Mouse (Mus musculus) limb, embryonic 14.5 days (tissue): ENCODE results near the gene Limk2. TPM values are rescaled to one million over a fixed set of nuclear protein-coding genes. Genes with fewer than 3 reads are reported as not detected.

Source experiments
- ATAC-seq: fragments of 200-750 bp; cut with Nextera tagmentation; 2 replicates; pipeline ENCODE4 v1.8.0; 2017; ENCODE audit warnings: low read depth, moderate number of reproducible peaks, moderate TSS enrichment; ENCODE audit not compliant: low FRiP score
- DNase-seq: peaks from one replicate; pipeline ENCODE4 v3.0.0-alpha.2; 2015; ENCODE audit warnings: low spot score
- H3K27ac ChIP-seq: fragments of 300-500 bp; sonication (generic); replicated peaks from 2 replicates; pipeline ENCODE4 v1.5.1; 2014; ENCODE audit warnings: low read depth, mild to moderate bottlenecking, low read length, moderate library complexity, mixed read lengths
- H3K27me3 ChIP-seq: fragments of 300-500 bp; sonication (generic); 2 replicates; pipeline ENCODE4 v1.6.1; 2014; ENCODE audit warnings: low read length, mixed read lengths; ENCODE audit not compliant: control insufficient read depth, insufficient read depth
- H3K36me3 ChIP-seq: fragments of 300-500 bp; sonication (generic); 2 replicates; pipeline ENCODE4 v1.6.1; 2014; ENCODE audit warnings: mild to moderate bottlenecking, low read length, moderate library complexity, mixed read lengths; ENCODE audit not compliant: control insufficient read depth, insufficient read depth
- H3K4me1 ChIP-seq: fragments of 300-500 bp; sonication (generic); 2 replicates; pipeline ENCODE4 v1.6.1; 2014; ENCODE audit warnings: antibody characterized with exemption, low read length, mixed read lengths; ENCODE audit not compliant: control insufficient read depth, insufficient read depth
- H3K4me2 ChIP-seq: fragments of 300-500 bp; sonication (generic); replicated peaks from 2 replicates; pipeline ENCODE4 v1.6.1; 2014; ENCODE audit warnings: low read depth, mild to moderate bottlenecking, low read length, moderate library complexity; ENCODE audit not compliant: severe bottlenecking
- H3K4me3 ChIP-seq: fragments of 300-500 bp; sonication (generic); replicated peaks from 2 replicates; pipeline ENCODE4 v1.5.1; 2014; ENCODE audit warnings: low read length
- H3K9ac ChIP-seq: fragments of 300-500 bp; sonication (generic); 2 replicates; pipeline ENCODE4 v1.6.1; 2014; ENCODE audit warnings: mild to moderate bottlenecking, low read depth, low read length, moderate library complexity; ENCODE audit not compliant: severe bottlenecking
- H3K9me3 ChIP-seq: fragments of 300-500 bp; sonication (generic); 2 replicates; pipeline ENCODE4 v1.6.1; 2016; ENCODE audit warnings: low read length; ENCODE audit not compliant: control insufficient read depth
- POLR2A ChIP-seq: fragments of 200-500 bp; IDR thresholded peaks from 2 replicates; pipeline ENCODE4 v1.8.0; 2012; ENCODE audit warnings: inconsistent platforms, mild to moderate bottlenecking, moderate library complexity, borderline replicate concordance; ENCODE audit not compliant: insufficient read depth, insufficient read length; ENCODE audit errors: extremely low read depth
- WGBS: fragments of 180-500 bp; shearing (Covaris S2); extraction: QIAGEN DNeasy Blood & Tissue Kit; methylation state at CpG from one replicate; pipeline ENCODE4 v1.1.7; 2014; 5-methylcytosine and 5-hydroxymethylcytosine counted together
- polyA plus RNA-seq, 2 experiments: library from polyadenylated mRNA; depleted of rRNA in 1 of 2; stranded (reverse) in 1 of 2; unstranded in 1 of 2; fragments of >200 nt; fragmentation: Nextera tagmentation in 1 of 2; extraction: Ambion mirVana in 1 of 2; gene quantifications; 2 replicates each; pipeline versions ENCODE4 v1.2.1 to v1.2.3; 2012 to 2014

Limk2 gene
- polyA plus RNA-seq, 2 experiments, result 91.1 to 93.5 TPM

DNA sequence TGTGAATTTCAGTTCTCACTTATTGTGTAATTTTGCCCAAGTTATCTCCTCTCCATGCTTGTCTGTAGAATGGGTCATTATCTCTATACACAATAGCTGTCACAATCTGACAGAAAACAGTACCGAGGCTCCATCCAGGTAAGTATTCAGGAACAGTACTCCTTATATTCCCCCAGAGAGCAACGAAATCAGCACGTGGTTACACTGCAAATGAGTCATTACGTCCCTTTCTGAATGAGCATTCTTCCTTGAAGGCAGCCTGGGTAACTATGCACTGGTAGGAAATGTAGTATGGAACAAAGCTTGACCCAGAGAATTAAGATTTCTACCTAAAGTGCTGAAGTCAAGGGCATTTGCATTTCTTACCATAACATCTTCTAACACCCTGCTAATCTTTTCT is 33.7 kb upstream of the Limk2 start:
- no peaks in the 10 kb centered on the region for H3K27me3 ChIP-seq
- no peak for TF ChIP-seq POLR2A
- no peak overlapping the region for H3K9ac ChIP-seq
- H3K36me3 ChIP-seq, result no peaks in the 10 kb centered on the region
- no peak overlapping the region for H3K27ac ChIP-seq
- no peak for ATAC-seq
- DNase-seq, result no peak
- H3K4me1 ChIP-seq, result no peaks in the 10 kb centered on the region
- H3K4me3 ChIP-seq, result no peak overlapping the region
- 72% methylated on average over 4 of the region's 4 CpGs for WGBS
- H3K9me3 ChIP-seq, result no peaks in the 10 kb centered on the region
- H3K4me2 ChIP-seq, result no peak overlapping the region

DNA sequence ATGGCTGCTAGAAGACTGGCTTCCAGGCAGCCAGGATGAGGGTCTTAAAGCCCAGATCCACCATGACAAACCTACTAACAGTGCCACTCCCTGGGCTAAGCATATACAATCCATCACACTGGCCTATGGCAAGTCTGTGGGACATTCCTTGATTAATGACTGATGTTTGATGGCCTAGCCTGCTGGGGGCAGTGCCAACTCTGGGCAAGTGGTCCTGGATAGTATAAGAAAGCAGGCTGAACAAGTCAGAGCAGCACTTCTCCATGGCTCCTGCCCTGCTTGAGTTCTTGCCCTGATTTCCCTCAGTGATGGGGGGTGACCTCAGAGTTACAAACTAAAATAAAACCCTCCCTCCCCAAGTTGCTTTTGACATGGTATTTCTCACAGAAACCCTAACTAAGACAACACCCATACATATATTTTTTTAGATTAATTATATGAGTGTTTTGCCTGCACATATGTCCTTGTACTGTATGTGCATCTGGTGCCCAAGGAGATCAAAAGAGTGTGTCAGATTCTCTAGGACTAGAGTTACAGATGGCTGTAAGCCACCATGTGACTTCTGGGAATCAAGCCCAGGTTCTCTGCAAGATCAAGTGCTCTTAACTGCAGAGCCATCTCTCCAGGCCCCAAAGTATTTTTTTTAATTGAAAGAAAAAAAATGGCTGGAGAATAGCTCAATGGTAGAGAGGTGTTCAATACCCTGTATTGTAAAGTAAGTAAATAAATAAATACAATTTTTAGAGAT is 32.9 kb upstream of the Limk2 start:
- ATAC-seq, result no peak
- Histone ChIP-seq H3K9me3 (no peaks in the 10 kb centered on the region), H3K4me1 (no peaks in the 10 kb centered on the region), H3K4me3 (no peak overlapping the region), H3K27ac (no peak overlapping the region), H3K27me3 (no peaks in the 10 kb centered on the region), H3K36me3 (no peaks in the 10 kb centered on the region), H3K9ac (no peak overlapping the region), H3K4me2 (no peak overlapping the region)
- TF ChIP-seq POLR2A, result no peak
- peak; percentile 57 for DNase-seq

DNA sequence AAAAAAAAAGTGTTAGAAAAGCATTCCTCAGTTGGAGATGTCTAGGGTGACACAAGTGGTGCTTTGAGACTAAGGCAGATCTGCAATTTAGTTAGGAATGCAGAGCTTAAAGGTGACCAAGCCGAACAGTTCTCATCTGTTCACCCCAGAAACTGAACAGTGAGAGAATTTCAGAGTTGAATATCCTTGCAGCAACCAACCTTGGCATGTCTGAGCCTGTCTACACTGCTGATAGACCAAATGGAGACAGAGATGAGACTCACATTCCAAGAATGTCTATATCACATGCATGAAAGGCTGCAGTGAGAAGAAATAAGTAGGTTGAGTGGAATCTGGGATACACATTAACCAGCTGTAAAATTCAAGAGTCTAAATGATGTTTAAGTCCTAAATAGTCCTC is 28.6 kb upstream of the Limk2 start:
- Histone ChIP-seq H3K27me3 (no peaks in the 10 kb centered on the region), H3K4me3 (no peak overlapping the region), H3K4me1 (no peaks in the 10 kb centered on the region), H3K9me3 (no peaks in the 10 kb centered on the region), H3K4me2 (no peak overlapping the region), H3K27ac (no peak overlapping the region), H3K36me3 (no peaks in the 10 kb centered on the region), H3K9ac (no peak overlapping the region)
- TF ChIP-seq POLR2A, result no peak
- DNase-seq (no peak), ATAC-seq (no peak)
- WGBS, result 78% methylated on average over 1 of the region's 1 CpGs

DNA sequence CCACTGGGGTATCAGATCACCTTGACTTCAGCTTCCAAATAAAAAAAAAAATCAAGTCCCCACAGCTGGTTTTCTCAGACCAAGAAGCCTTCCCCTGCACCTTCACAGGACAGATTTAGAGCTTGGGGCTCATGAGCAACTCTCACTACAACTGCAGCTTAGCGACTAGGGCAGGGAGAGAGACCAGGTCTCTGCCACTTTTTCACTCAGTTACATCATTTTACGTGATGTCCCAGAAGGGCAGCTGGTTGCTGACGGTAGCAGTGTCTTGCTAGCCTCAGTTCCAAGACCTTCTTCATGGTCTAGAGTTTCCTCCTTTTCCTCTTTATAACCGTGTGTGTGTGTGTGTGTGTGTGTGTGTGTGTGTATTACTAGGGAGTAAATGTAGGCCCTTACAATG is 24.8 kb upstream of the Limk2 start:
- DNase-seq (no peak), ATAC-seq (no peak)
- Histone ChIP-seq H3K4me3 (no peak overlapping the region), H3K27ac (no peak overlapping the region), H3K36me3 (0 out of 2 replicates have a peak, but pooled peaks cover 6% of the 10 kb centered on the region), H3K27me3 (no peaks in the 10 kb centered on the region), H3K9ac (no peak overlapping the region), H3K4me2 (no peak overlapping the region), H3K9me3 (no peaks in the 10 kb centered on the region), H3K4me1 (no peaks in the 10 kb centered on the region)
- 81% methylated on average over 4 of the region's 4 CpGs for WGBS
- no peak for TF ChIP-seq POLR2A

DNA sequence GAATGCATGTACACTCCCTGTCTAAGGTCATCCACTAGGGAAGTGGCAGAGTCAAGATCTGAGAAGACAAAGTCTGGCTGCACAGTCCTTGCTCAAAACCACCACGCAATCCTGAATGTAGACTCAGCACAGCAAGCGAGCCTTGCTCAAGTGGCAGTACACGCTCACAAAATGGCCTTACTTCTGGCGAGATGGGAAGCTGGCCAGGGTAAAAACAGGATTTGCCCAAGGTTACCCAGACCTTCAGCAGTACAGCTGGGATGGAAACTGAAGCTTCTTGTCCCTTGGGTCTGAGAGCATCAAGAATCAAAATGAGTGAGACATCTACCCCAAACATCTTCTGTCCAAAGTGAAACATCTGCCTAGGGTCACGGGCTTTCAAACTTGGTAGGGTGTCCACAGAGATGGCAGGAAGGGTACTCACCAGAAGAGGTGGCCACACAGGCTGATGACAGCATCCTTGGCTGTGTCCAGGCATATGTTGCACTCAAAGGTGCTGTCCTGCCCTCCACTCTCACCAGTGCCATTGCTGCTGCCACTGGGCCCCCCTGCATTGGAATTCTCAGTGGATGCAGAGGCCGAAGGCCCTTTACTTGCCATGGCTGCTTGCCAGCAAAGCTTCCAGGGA is 23.1 kb upstream of the Limk2 start:
- ATAC-seq (no peak), DNase-seq (no peak)
- Histone ChIP-seq H3K27me3 (no peaks in the 10 kb centered on the region), H3K27ac (no peak overlapping the region), H3K9ac (no peak overlapping the region), H3K36me3 (0 out of 2 replicates have a peak, but pooled peaks cover 6% of the 10 kb centered on the region), H3K9me3 (no peaks in the 10 kb centered on the region), H3K4me1 (no peaks in the 10 kb centered on the region), H3K4me3 (no peak overlapping the region), H3K4me2 (no peak overlapping the region)
- 92% methylated on average over 6 of the region's 6 CpGs for whole genome bisulfite sequencing
- TF ChIP-seq POLR2A, result no peak

DNA sequence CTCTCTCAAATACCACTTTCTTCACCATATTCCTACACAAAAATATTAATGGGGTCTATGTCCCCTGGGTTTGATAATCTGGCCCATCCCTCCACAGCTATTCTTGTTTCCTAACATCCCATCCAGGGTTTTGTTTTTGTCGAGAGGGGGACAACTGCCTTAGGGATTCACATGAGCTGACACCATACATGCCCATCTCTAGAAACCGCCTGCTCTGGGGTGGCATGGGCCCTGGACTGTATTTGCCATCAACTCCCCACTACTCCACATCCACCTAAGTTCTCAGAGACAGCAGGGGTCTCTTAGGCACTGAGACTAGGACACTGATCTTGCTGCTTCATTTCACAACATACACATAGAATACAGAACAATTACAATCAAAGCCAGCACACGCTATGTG is 22.5 kb upstream of the Limk2 start:
- H3K27me3 ChIP-seq, result no peaks in the 10 kb centered on the region
- no peaks in the 10 kb centered on the region for H3K9me3 ChIP-seq
- 88% methylated on average over 3 of the region's 3 CpGs for WGBS
- ATAC-seq, result no peak
- H3K9ac ChIP-seq, result no peak overlapping the region
- H3K4me3 ChIP-seq, result no peak overlapping the region
- H3K27ac ChIP-seq, result no peak overlapping the region
- no peaks in the 10 kb centered on the region for H3K4me1 ChIP-seq
- DNase-seq, result no peak
- TF ChIP-seq POLR2A, result no peak
- no peak overlapping the region for H3K4me2 ChIP-seq
- 0 out of 2 replicates have a peak, but pooled peaks cover 6% of the 10 kb centered on the region for H3K36me3 ChIP-seq
